Mouse (Mus musculus) T-cell, adult 2 months (primary cell): ENCODE measurements around the gene Asphd1.

Experiments used
- DNase-seq: peaks from one replicate; pipeline ENCODE4 v3.0.0; 2022; ENCODE audit warnings: low spot score

The Asphd1 gene

DNA sequence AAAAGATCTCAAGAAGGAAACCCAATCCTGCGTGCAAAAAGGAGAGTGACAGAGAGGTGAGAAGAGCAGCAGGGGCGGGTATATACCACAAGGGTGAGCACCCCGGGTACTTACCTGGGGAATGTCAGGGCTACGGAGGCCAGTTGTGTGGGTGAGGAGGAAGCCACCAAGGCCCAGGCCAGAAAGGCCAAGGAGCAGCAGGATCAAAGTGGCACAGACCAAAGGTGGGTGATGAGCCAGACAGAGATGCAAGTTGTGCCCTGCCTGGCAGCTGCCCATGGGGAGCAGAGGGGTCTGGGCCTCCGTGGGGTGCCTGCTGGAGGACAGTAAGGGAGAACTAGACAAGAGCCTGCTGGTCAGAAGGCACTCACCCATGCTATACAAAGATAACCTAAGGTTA is 52.5 kb downstream of the Asphd1 start:
- DNase-seq: no peak
